Mouse (Mus musculus) cortical plate, adult 2 months (tissue): ENCODE results near the gene Cpeb2.

ENCODE experiments used
- CTCF ChIP-seq: fragments of 200-500 bp; IDR thresholded peaks from 2 replicates; pipeline ENCODE4 v1.5.1; 2011; ENCODE audit warnings: mild to moderate bottlenecking, control low read depth, low read length; ENCODE audit not compliant: insufficient read depth; ENCODE audit errors: extremely low read depth
- POLR2A ChIP-seq: fragments of 200-500 bp; IDR thresholded peaks from 2 replicates; pipeline ENCODE4 v1.6.1; 2011; ENCODE audit warnings: mild to moderate bottlenecking, low read length, control low read depth; ENCODE audit not compliant: insufficient read depth; ENCODE audit errors: extremely low read depth

DNA sequence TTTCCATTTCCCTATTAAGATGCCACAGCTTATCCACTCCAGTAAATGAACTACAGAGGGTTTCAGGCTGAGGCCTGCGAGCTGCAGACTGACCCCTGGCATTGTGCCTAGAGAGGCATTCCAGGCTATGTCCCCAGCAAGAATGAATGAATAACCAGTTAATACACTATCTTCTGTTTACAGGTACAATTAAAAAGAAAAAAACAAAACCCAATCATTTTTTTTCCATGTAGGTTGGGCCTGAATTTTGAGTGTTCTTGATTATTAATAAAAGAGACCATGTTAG, 14.2 kb upstream of the Cpeb2 start:
- no peak for TF ChIP-seq CTCF
- no peak for TF ChIP-seq POLR2A
